Mouse (Mus musculus) kidney, embryonic 14.5 days (tissue): ENCODE results near the gene Slc4a3. TPM values are rescaled to one million over a fixed set of nuclear protein-coding genes. Genes with fewer than 3 reads are reported as not detected.

ENCODE experiments used
- ATAC-seq: fragments of 200-750 bp; cut with Nextera tagmentation; 2 replicates; pipeline ENCODE4 v1.8.0; 2017; ENCODE audit warnings: moderate number of reproducible peaks, mild to moderate bottlenecking, moderate TSS enrichment, moderate library complexity; ENCODE audit not compliant: low FRiP score, low TSS enrichment
- H3K27ac ChIP-seq: fragments of 300-500 bp; sonication (generic); 2 replicates; pipeline ENCODE4 v1.5.1; 2014; ENCODE audit warnings: low read depth, mild to moderate bottlenecking, low read length, moderate library complexity, mixed read lengths
- H3K27me3 ChIP-seq: fragments of 300-500 bp; sonication (generic); 2 replicates; pipeline ENCODE4 v1.6.1; 2014; ENCODE audit warnings: mild to moderate bottlenecking, low read length; ENCODE audit not compliant: control insufficient read depth, insufficient read depth
- H3K36me3 ChIP-seq: fragments of 300-500 bp; sonication (generic); 2 replicates; pipeline ENCODE4 v1.6.1; 2014; ENCODE audit warnings: low read length, mixed read lengths; ENCODE audit not compliant: control insufficient read depth, insufficient read depth
- H3K4me1 ChIP-seq: fragments of 300-500 bp; sonication (generic); 2 replicates; pipeline ENCODE4 v1.6.1; 2014; ENCODE audit warnings: low read length, mixed read lengths; ENCODE audit not compliant: control insufficient read depth, insufficient read depth
- H3K4me2 ChIP-seq: fragments of 300-500 bp; sonication (generic); replicated peaks from 2 replicates; pipeline ENCODE4 v1.6.1; 2014; ENCODE audit warnings: low read depth, mild to moderate bottlenecking, low read length
- H3K4me3 ChIP-seq: fragments of 300-500 bp; sonication (generic); 2 replicates; pipeline ENCODE4 v1.5.1; 2014; ENCODE audit warnings: mild to moderate bottlenecking, low read length
- H3K9ac ChIP-seq: fragments of 300-500 bp; sonication (generic); 2 replicates; pipeline ENCODE4 v1.6.1; 2014; ENCODE audit warnings: low read depth, mild to moderate bottlenecking, low read length, moderate library complexity
- H3K9me3 ChIP-seq: fragments of 300-500 bp; sonication (generic); 2 replicates; pipeline ENCODE4 v1.6.1; 2016; ENCODE audit warnings: low read length; ENCODE audit not compliant: control insufficient read depth
- WGBS: fragments of 180-500 bp; shearing (Covaris S2); extraction: QIAGEN DNeasy Blood & Tissue Kit; methylation state at CpG from one replicate; pipeline ENCODE4 v1.1.7; 2014; 5-methylcytosine and 5-hydroxymethylcytosine counted together
- polyA plus RNA-seq: library from polyadenylated mRNA; unstranded; fragments of >200 nt; fragmentation: Nextera tagmentation; extraction: Ambion mirVana; gene quantifications from 2 replicates; pipeline ENCODE4 v1.2.1, GENCODE M21; 2014

Gene Slc4a3
- polyA plus RNA-seq, result 14.4 and 18.8 TPM in 2 replicates

DNA sequence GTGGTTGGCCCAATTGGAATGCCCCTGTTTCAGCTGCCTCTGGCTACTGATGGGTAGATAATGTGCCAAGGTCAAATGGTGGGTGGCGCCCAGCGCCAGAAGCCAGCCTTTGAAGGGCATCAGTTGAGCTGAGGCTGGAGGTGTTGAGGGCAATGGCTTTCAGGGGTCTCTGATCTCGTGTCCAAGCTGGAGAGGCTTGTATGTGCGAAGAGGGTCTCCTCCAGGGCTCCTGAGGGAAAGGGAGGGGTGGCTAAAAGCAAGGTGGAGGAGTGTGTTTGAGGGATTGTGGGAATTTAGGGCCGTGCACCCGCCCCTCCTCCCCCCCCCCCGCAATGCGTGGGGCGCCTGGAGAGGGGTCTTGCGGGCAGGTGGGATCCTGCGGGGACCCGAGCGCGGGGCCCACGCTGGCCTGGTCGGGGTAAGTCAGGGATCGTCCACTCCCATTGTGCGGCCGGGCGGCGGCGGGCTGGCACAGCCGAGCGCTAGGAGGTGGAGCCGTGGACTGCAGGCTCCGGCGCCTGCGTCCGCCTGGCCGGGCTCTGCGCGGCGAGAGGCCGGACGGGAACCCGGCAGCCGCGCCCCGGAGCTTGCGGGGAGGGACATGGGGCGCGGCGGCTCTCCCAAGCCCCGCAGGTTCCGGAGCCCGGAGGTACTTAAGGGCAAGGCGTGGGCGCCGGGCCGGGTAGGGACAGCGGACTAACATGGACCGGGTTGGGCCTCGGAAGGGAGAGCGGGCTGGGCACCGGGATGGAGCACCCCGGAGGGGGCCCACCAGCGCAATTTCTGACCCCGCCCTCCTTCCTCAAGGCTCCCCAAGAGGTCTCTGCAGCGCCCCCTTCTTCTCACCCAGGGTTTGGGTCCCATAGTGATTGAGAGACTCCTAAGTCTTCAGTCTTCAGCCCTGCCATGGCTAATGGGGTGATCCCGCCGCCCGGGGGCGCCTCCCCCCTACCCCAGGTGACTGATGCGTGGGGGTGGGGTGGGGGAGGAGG is at the start of gene Slc4a3:
Gene Slc4a3, plus strand, starts transcription at position 302 of the 992 bp plus-strand sequence.
- H3K4me2 ChIP-seq, result peak within 1 kb of the TSS; percentile 81
- H3K9ac ChIP-seq, result peak within 1 kb of the TSS; percentile 78
- H3K4me3 ChIP-seq, result peak within 1 kb of the TSS; percentile 63
- H3K27ac ChIP-seq, result peak within 1 kb of the TSS; percentile 84
- ATAC-seq, result peak; percentile 89
- under 1% methylated on average over 59 of the region's 64 CpGs for WGBS
- H3K27me3 ChIP-seq, result no peaks in the 10 kb centered on the region
- H3K9me3 ChIP-seq, result no peaks in the 10 kb centered on the region
- peaks cover 9% of the 10 kb centered on the region for H3K4me1 ChIP-seq
- H3K36me3 ChIP-seq, result peaks cover 24% of the 10 kb centered on the region

DNA sequence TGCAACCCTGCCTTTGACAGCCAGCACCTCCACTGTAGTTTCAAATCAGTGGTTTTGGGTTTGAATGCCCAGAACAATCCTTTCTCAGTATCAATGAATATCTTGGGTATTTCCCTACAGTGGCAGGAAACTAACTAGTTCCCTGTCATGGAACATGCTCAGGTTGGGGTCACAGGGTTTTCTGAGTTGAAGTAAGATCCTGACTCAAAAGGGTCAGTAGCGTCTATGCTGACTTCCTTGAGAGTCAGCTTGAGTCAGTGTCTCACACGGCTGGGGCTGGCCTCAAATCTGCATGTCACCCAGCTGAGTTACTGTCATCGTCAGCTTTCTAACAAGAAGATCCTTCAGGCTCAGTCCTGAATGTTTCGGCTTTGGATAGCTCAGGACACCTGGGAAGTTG is 47.2 kb upstream of the Slc4a3 start:
- WGBS, result 82% methylated on average over 4 of the region's 4 CpGs
- Histone ChIP-seq H3K27ac (no peak overlapping the region), H3K36me3 (peaks cover 80% of the 10 kb centered on the region)

DNA sequence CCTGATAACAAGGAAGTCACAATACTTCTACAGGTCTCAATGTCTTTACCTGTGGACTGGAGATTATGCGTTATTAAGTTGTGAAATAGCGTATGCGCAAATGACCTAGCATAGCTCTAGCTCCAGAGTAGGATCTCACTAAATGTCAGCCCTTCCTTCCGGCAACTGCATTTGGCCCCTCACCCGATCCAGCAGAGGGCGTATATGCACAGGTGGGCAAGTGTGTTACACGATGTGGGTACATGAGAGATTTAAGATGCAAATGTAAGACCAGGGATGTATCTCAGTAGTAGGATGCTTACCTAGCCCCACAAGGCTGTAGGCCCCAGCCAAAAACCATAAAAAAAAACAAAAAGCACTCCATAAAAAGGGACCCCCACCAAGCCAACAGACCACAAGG is 46.6 kb upstream of the Slc4a3 start:
- Histone ChIP-seq H3K4me2 (no peak overlapping the region), H3K4me3 (no peak overlapping the region), H3K9me3 (no peaks in the 10 kb centered on the region), H3K36me3 (peaks cover 80% of the 10 kb centered on the region), H3K27ac (no peak overlapping the region), H3K27me3 (no peaks in the 10 kb centered on the region), H3K9ac (no peak overlapping the region), H3K4me1 (peaks cover 12% of the 10 kb centered on the region)
- no peak for ATAC-seq
- WGBS, result 86% methylated on average over 7 of the region's 7 CpGs

More for the DNA sequence above, 47.2 kb upstream of the Slc4a3 start:
- no peak overlapping the region for H3K4me2 ChIP-seq
- H3K9ac ChIP-seq, result no peak overlapping the region
- ATAC-seq, result no peak
- no peaks in the 10 kb centered on the region for H3K27me3 ChIP-seq
- H3K4me1 ChIP-seq, result peaks cover 7% of the 10 kb centered on the region
- no peaks in the 10 kb centered on the region for H3K9me3 ChIP-seq
- H3K4me3 ChIP-seq, result no peak overlapping the region

DNA sequence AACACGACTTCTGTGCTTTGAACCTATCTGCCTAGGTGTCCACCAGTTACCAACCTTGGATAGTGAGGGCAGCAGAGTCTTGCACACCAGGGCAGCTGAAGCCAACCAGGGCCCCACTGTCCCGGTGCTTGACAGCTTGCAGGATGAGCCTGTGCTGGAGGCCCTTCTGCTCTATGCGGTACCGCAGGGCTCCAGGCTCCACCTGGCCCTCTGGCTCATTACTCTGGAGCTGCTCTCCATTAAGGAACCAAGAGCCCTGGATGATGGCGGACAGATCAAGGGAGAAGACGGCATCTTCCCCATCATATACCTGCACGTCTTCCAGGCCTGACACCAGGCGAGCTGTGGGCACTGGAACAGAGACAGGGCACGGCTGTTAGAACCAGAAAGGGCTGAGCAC is 44.2 kb upstream of the Slc4a3 start:
- Histone ChIP-seq H3K9ac (no peak overlapping the region), H3K4me2 (no peak overlapping the region), H3K9me3 (no peaks in the 10 kb centered on the region), H3K27me3 (no peaks in the 10 kb centered on the region), H3K4me1 (peaks cover 23% of the 10 kb centered on the region), H3K36me3 (peaks cover 67% of the 10 kb centered on the region), H3K4me3 (no peak overlapping the region), H3K27ac (no peak overlapping the region)
- no peak for ATAC-seq
- WGBS, result 94% methylated on average over 9 of the region's 9 CpGs

DNA sequence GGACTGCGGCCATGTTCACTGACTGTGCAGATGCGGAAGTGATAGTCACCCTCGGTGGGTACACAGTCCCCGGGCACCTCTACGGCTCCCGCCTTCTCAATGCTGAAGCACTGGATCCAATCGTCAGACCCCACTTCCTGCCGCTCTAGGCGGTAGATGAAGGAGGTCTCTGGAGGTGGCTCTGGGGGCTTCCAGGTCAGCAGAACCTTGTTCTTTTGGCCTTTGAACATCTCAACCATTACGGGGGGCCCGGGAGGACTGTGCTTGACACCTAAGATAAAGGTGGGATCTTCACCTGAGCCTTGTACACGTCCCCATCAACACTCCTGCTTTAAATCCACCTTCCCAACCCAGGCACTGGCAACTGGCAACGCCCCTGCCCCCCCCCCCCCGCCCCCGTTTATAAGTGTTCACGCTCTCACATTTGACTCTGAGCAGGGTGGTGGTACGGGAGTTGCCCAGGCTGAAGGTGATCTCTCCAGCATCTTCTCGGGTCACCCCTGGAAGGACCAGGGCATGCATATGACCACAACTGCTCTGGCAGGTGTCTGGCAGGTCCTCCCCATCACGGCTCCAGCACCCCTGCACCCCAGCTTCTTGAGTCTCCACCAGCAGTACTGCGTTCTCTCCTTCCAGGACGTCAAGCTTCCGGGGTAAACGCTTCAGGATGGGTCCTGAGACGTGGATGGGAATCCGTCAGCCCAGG is 43.0 kb upstream of the Slc4a3 start:
- no peaks in the 10 kb centered on the region for H3K27me3 ChIP-seq
- H3K27ac ChIP-seq, result no peak overlapping the region
- ATAC-seq, result no peak
- no peak overlapping the region for H3K9ac ChIP-seq
- H3K4me2 ChIP-seq, result no peak overlapping the region; the same call in 1 of the 2 replicates
- WGBS, result 88% methylated on average over 23 of the region's 25 CpGs
- peaks cover 30% of the 10 kb centered on the region for H3K4me1 ChIP-seq
- no peak overlapping the region for H3K4me3 ChIP-seq
- H3K36me3 ChIP-seq, result peaks cover 55% of the 10 kb centered on the region
- H3K9me3 ChIP-seq, result no peaks in the 10 kb centered on the region

GRCm38 (mm10) chr1:75503651-75503980 is 42.5 kb upstream of the Slc4a3 start:
- ATAC-seq, result no peak
- Histone ChIP-seq H3K4me3 (no peak overlapping the region; the same call in 1 of the 2 replicates), H3K4me1 (peaks cover 30% of the 10 kb centered on the region), H3K4me2 (peak overlapping the region; percentile 75; the same call in 1 of the 2 replicates), H3K27ac (no peak overlapping the region), H3K9me3 (no peaks in the 10 kb centered on the region), H3K36me3 (peaks cover 50% of the 10 kb centered on the region), H3K27me3 (no peaks in the 10 kb centered on the region), H3K9ac (no peak overlapping the region)
- WGBS, result 69% methylated on average over 23 of the region's 23 CpGs

GRCm38 (mm10) chr1:75504256-75505045 is 41.6 kb upstream of the Slc4a3 start:
- H3K4me2 ChIP-seq, result peak overlapping the region; percentile 75
- peaks cover 32% of the 10 kb centered on the region for H3K4me1 ChIP-seq
- H3K36me3 ChIP-seq, result peaks cover 42% of the 10 kb centered on the region
- peak overlapping the region; percentile 99 for H3K9ac ChIP-seq
- H3K27me3 ChIP-seq, result no peaks in the 10 kb centered on the region
- no peak overlapping the region for H3K27ac ChIP-seq
- H3K4me3 ChIP-seq, result peak overlapping the region; percentile 91
- ATAC-seq, result no peak
- 55% methylated on average over 9 of the region's 9 CpGs for WGBS
- no peaks in the 10 kb centered on the region for H3K9me3 ChIP-seq

- WGBS, result under 1% methylated on average over 80 of the region's 84 CpGs
- H3K27ac ChIP-seq, result peak overlapping the region; percentile 100
- H3K9me3 ChIP-seq, result no peaks in the 10 kb centered on the region
- peak; percentile 38 for ATAC-seq
- H3K4me2 ChIP-seq, result peak overlapping the region; percentile 75
- peaks cover 38% of the 10 kb centered on the region for H3K4me1 ChIP-seq
- no peaks in the 10 kb centered on the region for H3K27me3 ChIP-seq
- peaks cover 33% of the 10 kb centered on the region for H3K36me3 ChIP-seq
- peak overlapping the region; percentile 91 for H3K4me3 ChIP-seq
- H3K9ac ChIP-seq, result peak overlapping the region; percentile 99
These were observed 40.7 kb upstream of the Slc4a3 start for GRCm38 (mm10) chr1:75505159-75505955.
